Mouse (Mus musculus) liver, adult 2 months (tissue): ENCODE data around the gene Txnip.

Source experiments
- CTCF ChIP-seq: fragments of 200-500 bp; IDR thresholded peaks from 2 replicates; pipeline ENCODE4 v1.5.1; 2011; ENCODE audit warnings: low read depth, low read length, control low read depth
- POLR2A ChIP-seq: fragments of 200-500 bp; IDR thresholded peaks from 2 replicates; pipeline ENCODE4 v1.6.1; 2011; ENCODE audit warnings: low read length, control low read depth; ENCODE audit not compliant: insufficient read depth; ENCODE audit errors: extremely low read depth

- TF ChIP-seq POLR2A = no peak
- no peak for TF ChIP-seq CTCF
Measured at GRCm38 (mm10) chr3:96596228-96596707, 38.5 kb downstream of the Txnip start, which contains the start of gene Ankrd34a.
